Mouse (Mus musculus): Measurements from ENCODE around the gene Sec23a. TPM values are rescaled to one million over a fixed set of nuclear protein-coding genes. Genes with fewer than 3 reads are reported as not detected.
A peak's percentile ranks its signal among the peaks of the same experiment; 100 is the strongest.
"Not testable (repeated sequence)": the region's sequence is repeated elsewhere in the genome, so short reads cannot be mapped to it uniquely, and the experiment has no call there.

Gene Sec23a
- polyA plus RNA-seq, 1 experiment: 10.8 TPM

- peak overlapping the region; percentile 84 for H3K4me3 ChIP-seq (ENCODE audit: control insufficient read depth, insufficient read depth, low read length)
- TF ChIP-seq POLR2A (IDR thresholded peaks at IDR 0.05; ENCODE audit: control insufficient read depth, extremely low read depth, insufficient read depth, low read length, poor library complexity) (no peak), CTCF (IDR thresholded peaks at IDR 0.05; ENCODE audit: borderline replicate concordance, control insufficient read depth, extremely low read depth, insufficient read depth, low read length, poor library complexity) (no peak)
- H3K36me3 ChIP-seq (ENCODE audit: control insufficient read depth, insufficient read depth, low read length): peaks cover 6% of the 10 kb centered on the region; the same call in 1 of the 2 replicates
- H3K27me3 ChIP-seq (ENCODE audit: control insufficient read depth, insufficient read depth, low read length): no peaks in the 10 kb centered on the region
- no peak for DNase-seq
- no peaks in the 10 kb centered on the region for H3K4me1 ChIP-seq (replicated peaks; ENCODE audit: control insufficient read depth, insufficient read depth, low read length)
- 3% methylated on average over 25 of the region's 25 CpGs for WGBS
- H3K27ac ChIP-seq (ENCODE audit: control insufficient read depth, insufficient read depth, low read length): peak overlapping the region; percentile 34
These were observed 458 bp downstream of the Sec23a start for GRCm38 (mm10) chr12:59011275-59011843.

GRCm38 (mm10) chr12:59010482-59010881, 1.3 kb downstream of the Sec23a start:
- H3K36me3 ChIP-seq (ENCODE audit: control insufficient read depth, insufficient read depth, low read length): peaks cover 10% of the 10 kb centered on the region; the same call in 1 of the 2 replicates
- H3K4me1 ChIP-seq (replicated peaks; ENCODE audit: control insufficient read depth, insufficient read depth, low read length): no peaks in the 10 kb centered on the region
- 49% methylated on average over 2 of the region's 2 CpGs for WGBS
- TF ChIP-seq CTCF (IDR thresholded peaks at IDR 0.05; ENCODE audit: borderline replicate concordance, control insufficient read depth, extremely low read depth, insufficient read depth, low read length, poor library complexity) (no peak), POLR2A (IDR thresholded peaks at IDR 0.05; ENCODE audit: control insufficient read depth, extremely low read depth, insufficient read depth, low read length, poor library complexity) (no peak)
- no peak overlapping the region for H3K4me3 ChIP-seq (ENCODE audit: control insufficient read depth, insufficient read depth, low read length)
- no peak overlapping the region for H3K27ac ChIP-seq (ENCODE audit: control insufficient read depth, insufficient read depth, low read length)
- H3K27me3 ChIP-seq (ENCODE audit: control insufficient read depth, insufficient read depth, low read length): no peaks in the 10 kb centered on the region
- DNase-seq: peak; percentile 32

GRCm38 (mm10) chr12:58985766-58986165, 26.1 kb downstream of the Sec23a start:
- no peaks in the 10 kb centered on the region for H3K4me1 ChIP-seq (replicated peaks; ENCODE audit: control insufficient read depth, insufficient read depth, low read length)
- DNase-seq: no peak
- 97% methylated on average over 3 of the region's 3 CpGs for WGBS
- peaks cover 7% of the 10 kb centered on the region; the same call in 1 of the 2 replicates for H3K36me3 ChIP-seq (ENCODE audit: control insufficient read depth, insufficient read depth, low read length)
- H3K27ac ChIP-seq (ENCODE audit: control insufficient read depth, insufficient read depth, low read length): no peak overlapping the region
- no peaks in the 10 kb centered on the region for H3K27me3 ChIP-seq (ENCODE audit: control insufficient read depth, insufficient read depth, low read length)
- H3K4me3 ChIP-seq (ENCODE audit: control insufficient read depth, insufficient read depth, low read length): no peak overlapping the region
- TF ChIP-seq CTCF (IDR thresholded peaks at IDR 0.05; ENCODE audit: borderline replicate concordance, control insufficient read depth, extremely low read depth, insufficient read depth, low read length, poor library complexity) (no peak), POLR2A (IDR thresholded peaks at IDR 0.05; ENCODE audit: control insufficient read depth, extremely low read depth, insufficient read depth, low read length, poor library complexity) (no peak)

- H3K4me1 ChIP-seq (replicated peaks; ENCODE audit: control insufficient read depth, insufficient read depth, low read length); H3K27me3 ChIP-seq (ENCODE audit: control insufficient read depth, insufficient read depth, low read length); H3K36me3 ChIP-seq (ENCODE audit: control insufficient read depth, insufficient read depth, low read length); H3K4me3 ChIP-seq (ENCODE audit: control insufficient read depth, insufficient read depth, low read length); H3K27ac ChIP-seq (ENCODE audit: control insufficient read depth, insufficient read depth, low read length); DNase-seq: not testable (repeated sequence)
- WGBS: 80% methylated on average over 6 of the region's 6 CpGs
These were observed 30.6 kb downstream of the Sec23a start for GRCm38 (mm10) chr12:58981178-58981661.

GRCm38 (mm10) chr12:58976966-58977365, 34.9 kb downstream of the Sec23a start:
- Histone ChIP-seq H3K36me3 (ENCODE audit: control insufficient read depth, insufficient read depth, low read length) (no peaks in the 10 kb centered on the region; the same call in 1 of the 2 replicates), H3K27me3 (ENCODE audit: control insufficient read depth, insufficient read depth, low read length) (no peaks in the 10 kb centered on the region), H3K4me1 (replicated peaks; ENCODE audit: control insufficient read depth, insufficient read depth, low read length) (no peaks in the 10 kb centered on the region), H3K27ac (ENCODE audit: control insufficient read depth, insufficient read depth, low read length) (no peak overlapping the region), H3K4me3 (ENCODE audit: control insufficient read depth, insufficient read depth, low read length) (no peak overlapping the region)
- DNase-seq: no peak
- no peak for TF ChIP-seq CTCF (IDR thresholded peaks at IDR 0.05; ENCODE audit: borderline replicate concordance, control insufficient read depth, extremely low read depth, insufficient read depth, low read length, poor library complexity)
- TF ChIP-seq POLR2A (IDR thresholded peaks at IDR 0.05; ENCODE audit: control insufficient read depth, extremely low read depth, insufficient read depth, low read length, poor library complexity): no peak
- WGBS: 94% methylated on average over 2 of the region's 2 CpGs

GRCm38 (mm10) chr12:58964583-58964982, 47.2 kb downstream of the Sec23a start:
- Histone ChIP-seq H3K4me1 (replicated peaks; ENCODE audit: control insufficient read depth, insufficient read depth, low read length) (no peaks in the 10 kb centered on the region), H3K4me3 (ENCODE audit: control insufficient read depth, insufficient read depth, low read length) (no peak overlapping the region), H3K36me3 (ENCODE audit: control insufficient read depth, insufficient read depth, low read length) (peaks cover 12% of the 10 kb centered on the region; the same call in 1 of the 2 replicates), H3K27me3 (ENCODE audit: control insufficient read depth, insufficient read depth, low read length) (no peaks in the 10 kb centered on the region), H3K27ac (ENCODE audit: control insufficient read depth, insufficient read depth, low read length) (no peak overlapping the region)
- DNase-seq: peak; percentile 8
- WGBS: 85% methylated on average over 4 of the region's 4 CpGs
- no peak for TF ChIP-seq CTCF (IDR thresholded peaks at IDR 0.05; ENCODE audit: borderline replicate concordance, control insufficient read depth, extremely low read depth, insufficient read depth, low read length, poor library complexity)
- no peak for TF ChIP-seq POLR2A (IDR thresholded peaks at IDR 0.05; ENCODE audit: control insufficient read depth, extremely low read depth, insufficient read depth, low read length, poor library complexity)

- TF ChIP-seq POLR2A (IDR thresholded peaks at IDR 0.05; ENCODE audit: control insufficient read depth, extremely low read depth, insufficient read depth, low read length, poor library complexity) (no peak), CTCF (IDR thresholded peaks at IDR 0.05; ENCODE audit: borderline replicate concordance, control insufficient read depth, extremely low read depth, insufficient read depth, low read length, poor library complexity) (no peak)
- H3K36me3 ChIP-seq (ENCODE audit: control insufficient read depth, insufficient read depth, low read length): 0 out of 2 replicates have a peak, but pooled peaks cover 6% of the 10 kb centered on the region
- WGBS: 92% methylated on average over 1 of the region's 1 CpGs
- no peaks in the 10 kb centered on the region for H3K27me3 ChIP-seq (ENCODE audit: control insufficient read depth, insufficient read depth, low read length)
- H3K27ac ChIP-seq (ENCODE audit: control insufficient read depth, insufficient read depth, low read length): no peak overlapping the region
- no peaks in the 10 kb centered on the region for H3K4me1 ChIP-seq (replicated peaks; ENCODE audit: control insufficient read depth, insufficient read depth, low read length)
- DNase-seq: no peak
- H3K4me3 ChIP-seq (ENCODE audit: control insufficient read depth, insufficient read depth, low read length): no peak overlapping the region
These were observed 51.0 kb downstream of the Sec23a start for GRCm38 (mm10) chr12:58960844-58961243.

Measured in thymus, adult 2 months (tissue).